Mouse (Mus musculus): ENCODE results near the gene Asl.

GRCm38 (mm10) chr5:130001356-130001987 is 27.6 kb downstream of the Asl start:
- TF ChIP-seq CTCF (IDR thresholded peaks at IDR 0.05; ENCODE audit: borderline replicate concordance, extremely low read depth, insufficient read depth, insufficient read length), result no peak
- no peak for TF ChIP-seq POLR2A (IDR thresholded peaks at IDR 0.05; ENCODE audit: borderline replicate concordance, extremely low read depth, insufficient read depth, insufficient read length, poor library complexity, severe bottlenecking)

All from brain, embryonic 14.5 days (tissue).